Mouse (Mus musculus): ENCODE data around the gene Pde7b. TPM values are rescaled to one million over a fixed set of nuclear protein-coding genes. Genes with fewer than 3 reads are reported as not detected.

Gene Pde7b
- polyA plus RNA-seq, 1 experiment: 9.5 TPM

- Histone ChIP-seq H3K4me3 (ENCODE audit: insufficient read depth, low read depth, low read length) (no peak overlapping the region), H3K27me3 (replicated peaks; ENCODE audit: control insufficient read depth, insufficient read depth, low read length) (no peaks in the 10 kb centered on the region), H3K36me3 (ENCODE audit: control insufficient read depth, insufficient read depth, low read length) (no peaks in the 10 kb centered on the region), H3K4me1 (ENCODE audit: control insufficient read depth, insufficient read depth, low read length) (peaks cover 11% of the 10 kb centered on the region; the same call in 1 of the 2 replicates), H3K27ac (ENCODE audit: insufficient read depth, low read depth, low read length) (no peak overlapping the region)
- DNase-seq: no peak
- TF ChIP-seq CTCF (conservative IDR thresholded peaks at IDR 0.05; ENCODE audit: insufficient read depth, insufficient read length, low read depth, low read length) (no peak), POLR2A (IDR thresholded peaks at IDR 0.05; ENCODE audit: low read depth, low read length) (no peak)
Measured at GRCm38 (mm10) chr10:20551341-20551740, 173.5 kb downstream of the Pde7b start.

- DNase-seq: peak; percentile 68
- no peaks in the 10 kb centered on the region for H3K27me3 ChIP-seq (replicated peaks; ENCODE audit: control insufficient read depth, insufficient read depth, low read length)
- H3K4me3 ChIP-seq (ENCODE audit: insufficient read depth, low read depth, low read length): no peak overlapping the region
- TF ChIP-seq CTCF (conservative IDR thresholded peaks at IDR 0.05; ENCODE audit: insufficient read depth, insufficient read length, low read depth, low read length) (no peak), POLR2A (IDR thresholded peaks at IDR 0.05; ENCODE audit: low read depth, low read length) (no peak)
- H3K36me3 ChIP-seq (ENCODE audit: control insufficient read depth, insufficient read depth, low read length): no peaks in the 10 kb centered on the region
- peaks cover 11% of the 10 kb centered on the region; the same call in 1 of the 2 replicates for H3K4me1 ChIP-seq (ENCODE audit: control insufficient read depth, insufficient read depth, low read length)
- WGBS: 67% methylated on average over 3 of the region's 3 CpGs
- peak overlapping the region; percentile 30 for H3K27ac ChIP-seq (ENCODE audit: insufficient read depth, low read depth, low read length)
Measured at GRCm38 (mm10) chr10:20550771-20551170, 174.1 kb downstream of the Pde7b start.

GRCm38 (mm10) chr10:20550161-20550560 is 174.7 kb downstream of the Pde7b start:
- WGBS: 70% methylated on average over 5 of the region's 5 CpGs
- Histone ChIP-seq H3K4me1 (ENCODE audit: control insufficient read depth, insufficient read depth, low read length) (peaks cover 11% of the 10 kb centered on the region; the same call in 1 of the 2 replicates), H3K27ac (ENCODE audit: insufficient read depth, low read depth, low read length) (peak overlapping the region; percentile 35; the same call in 1 of the 2 replicates), H3K27me3 (replicated peaks; ENCODE audit: control insufficient read depth, insufficient read depth, low read length) (no peaks in the 10 kb centered on the region), H3K4me3 (ENCODE audit: insufficient read depth, low read depth, low read length) (no peak overlapping the region), H3K36me3 (ENCODE audit: control insufficient read depth, insufficient read depth, low read length) (no peaks in the 10 kb centered on the region)
- TF ChIP-seq CTCF (conservative IDR thresholded peaks at IDR 0.05; ENCODE audit: insufficient read depth, insufficient read length, low read depth, low read length): no peak
- no peak for TF ChIP-seq POLR2A (IDR thresholded peaks at IDR 0.05; ENCODE audit: low read depth, low read length)
- DNase-seq: peak; percentile 12

- 26% methylated on average over 13 of the region's 13 CpGs for WGBS
- DNase-seq: peak; percentile 77
- no peaks in the 10 kb centered on the region for H3K27me3 ChIP-seq (replicated peaks; ENCODE audit: control insufficient read depth, insufficient read depth, low read length)
- peaks cover 11% of the 10 kb centered on the region; the same call in 1 of the 2 replicates for H3K4me1 ChIP-seq (ENCODE audit: control insufficient read depth, insufficient read depth, low read length)
- no peaks in the 10 kb centered on the region for H3K36me3 ChIP-seq (ENCODE audit: control insufficient read depth, insufficient read depth, low read length)
- TF ChIP-seq CTCF (conservative IDR thresholded peaks at IDR 0.05; ENCODE audit: insufficient read depth, insufficient read length, low read depth, low read length) (no peak), POLR2A (IDR thresholded peaks at IDR 0.05; ENCODE audit: low read depth, low read length) (no peak)
- peak overlapping the region; percentile 10; the same call in 1 of the 2 replicates for H3K4me3 ChIP-seq (ENCODE audit: insufficient read depth, low read depth, low read length)
- peak overlapping the region; percentile 87 for H3K27ac ChIP-seq (ENCODE audit: insufficient read depth, low read depth, low read length)
Measured at GRCm38 (mm10) chr10:20548833-20549710, 175.8 kb downstream of the Pde7b start.

GRCm38 (mm10) chr10:20547951-20548551 is 176.8 kb downstream of the Pde7b start:
- H3K4me1 ChIP-seq (ENCODE audit: control insufficient read depth, insufficient read depth, low read length): peaks cover 11% of the 10 kb centered on the region; the same call in 1 of the 2 replicates
- H3K27ac ChIP-seq (ENCODE audit: insufficient read depth, low read depth, low read length): peak overlapping the region; percentile 87
- H3K27me3 ChIP-seq (replicated peaks; ENCODE audit: control insufficient read depth, insufficient read depth, low read length): no peaks in the 10 kb centered on the region
- H3K36me3 ChIP-seq (ENCODE audit: control insufficient read depth, insufficient read depth, low read length): no peaks in the 10 kb centered on the region
- TF ChIP-seq CTCF (conservative IDR thresholded peaks at IDR 0.05; ENCODE audit: insufficient read depth, insufficient read length, low read depth, low read length) (0 out of 2 replicates have a peak, but pooled peaks have one; percentile 22), POLR2A (IDR thresholded peaks at IDR 0.05; ENCODE audit: low read depth, low read length) (no peak)
- peak overlapping the region; percentile 44 for H3K4me3 ChIP-seq (ENCODE audit: insufficient read depth, low read depth, low read length)
- 4% methylated on average over 19 of the region's 19 CpGs for WGBS
- DNase-seq: peak; percentile 61

- WGBS: 91% methylated on average over 3 of the region's 3 CpGs
- H3K4me1 ChIP-seq (ENCODE audit: control insufficient read depth, insufficient read depth, low read length): 0 out of 2 replicates have a peak, but pooled peaks cover 3% of the 10 kb centered on the region
- no peaks in the 10 kb centered on the region for H3K27me3 ChIP-seq (replicated peaks; ENCODE audit: control insufficient read depth, insufficient read depth, low read length)
- H3K36me3 ChIP-seq (ENCODE audit: control insufficient read depth, insufficient read depth, low read length): no peaks in the 10 kb centered on the region
- TF ChIP-seq POLR2A (IDR thresholded peaks at IDR 0.05; ENCODE audit: low read depth, low read length) (no peak), CTCF (conservative IDR thresholded peaks at IDR 0.05; ENCODE audit: insufficient read depth, insufficient read length, low read depth, low read length) (no peak)
- no peak overlapping the region for H3K27ac ChIP-seq (ENCODE audit: insufficient read depth, low read depth, low read length)
- DNase-seq: no peak
- H3K4me3 ChIP-seq (ENCODE audit: insufficient read depth, low read depth, low read length): no peak overlapping the region
Measured at GRCm38 (mm10) chr10:20543121-20543520, 181.8 kb downstream of the Pde7b start.

GRCm38 (mm10) chr10:20533811-20534210 is 191.1 kb downstream of the Pde7b start:
- peak; percentile 73 for DNase-seq
- H3K27ac ChIP-seq (ENCODE audit: insufficient read depth, low read depth, low read length): peak overlapping the region; percentile 82
- 44% methylated on average over 5 of the region's 5 CpGs for WGBS

More at GRCm38 (mm10) chr10:20533811-20534210, 191.1 kb downstream of the Pde7b start:
- Histone ChIP-seq H3K36me3 (ENCODE audit: control insufficient read depth, insufficient read depth, low read length) (no peaks in the 10 kb centered on the region), H3K27me3 (replicated peaks; ENCODE audit: control insufficient read depth, insufficient read depth, low read length) (no peaks in the 10 kb centered on the region), H3K4me1 (ENCODE audit: control insufficient read depth, insufficient read depth, low read length) (no peaks in the 10 kb centered on the region; the same call in 1 of the 2 replicates), H3K4me3 (ENCODE audit: insufficient read depth, low read depth, low read length) (no peak overlapping the region)
- no peak for TF ChIP-seq CTCF (conservative IDR thresholded peaks at IDR 0.05; ENCODE audit: insufficient read depth, insufficient read length, low read depth, low read length)
- TF ChIP-seq POLR2A (IDR thresholded peaks at IDR 0.05; ENCODE audit: low read depth, low read length): no peak
